Mouse (Mus musculus) liver, embryonic 12.5 days (tissue): ENCODE results near the gene Atf7ip. TPM values are rescaled to one million over a fixed set of nuclear protein-coding genes. Genes with fewer than 3 reads are reported as not detected.

Experiments
- ATAC-seq: fragments of 200-750 bp; cut with Nextera tagmentation; 2 replicates; pipeline ENCODE4 v1.8.0; 2017; ENCODE audit warnings: moderate number of reproducible peaks, mild to moderate bottlenecking, moderate library complexity
- H3K27ac ChIP-seq: fragments of 300-500 bp; sonication (generic); 2 replicates; pipeline ENCODE4 v1.5.1; 2016; ENCODE audit warnings: mild to moderate bottlenecking
- H3K27me3 ChIP-seq: fragments of 300-500 bp; sonication (generic); replicated peaks from 2 replicates; pipeline ENCODE4 v1.6.1; 2016; ENCODE audit warnings: mild to moderate bottlenecking, moderate library complexity
- H3K36me3 ChIP-seq: fragments of 300-500 bp; sonication (generic); 2 replicates; pipeline ENCODE4 v1.6.1; 2016; ENCODE audit warnings: mild to moderate bottlenecking, moderate library complexity
- H3K4me1 ChIP-seq: fragments of 300-500 bp; sonication (generic); 2 replicates; pipeline ENCODE4 v1.6.1; 2016
- H3K4me2 ChIP-seq: fragments of 300-500 bp; sonication (generic); 2 replicates; pipeline ENCODE4 v1.6.1; 2016; ENCODE audit warnings: mild to moderate bottlenecking, moderate library complexity
- H3K4me3 ChIP-seq: fragments of 300-500 bp; sonication (generic); 2 replicates; pipeline ENCODE4 v1.5.1; 2016; ENCODE audit warnings: mild to moderate bottlenecking, moderate library complexity
- H3K9ac ChIP-seq: fragments of 300-500 bp; sonication (generic); 2 replicates; pipeline ENCODE4 v1.6.1; 2016; ENCODE audit warnings: mild to moderate bottlenecking, moderate library complexity
- H3K9me3 ChIP-seq: fragments of 300-500 bp; sonication (generic); replicated peaks from 2 replicates; pipeline ENCODE4 v1.6.1; 2016; ENCODE audit warnings: mild to moderate bottlenecking, moderate library complexity
- WGBS: fragments of 180-500 bp; shearing (Covaris S2); methylation state at CpG from one replicate; pipeline ENCODE4 v1.1.7; 2016; ENCODE audit not compliant: insufficient replicate concordance; 5-methylcytosine and 5-hydroxymethylcytosine counted together
- polyA plus RNA-seq: library from polyadenylated mRNA; unstranded; fragments of >200 nt; fragmentation: Nextera tagmentation; extraction: Ambion mirVana; gene quantifications from 2 replicates; pipeline ENCODE4 v1.2.1, GENCODE M21; 2016

The Atf7ip gene
- polyA plus RNA-seq, 1 experiment from 2014 or later, result 24.8 TPM

DNA sequence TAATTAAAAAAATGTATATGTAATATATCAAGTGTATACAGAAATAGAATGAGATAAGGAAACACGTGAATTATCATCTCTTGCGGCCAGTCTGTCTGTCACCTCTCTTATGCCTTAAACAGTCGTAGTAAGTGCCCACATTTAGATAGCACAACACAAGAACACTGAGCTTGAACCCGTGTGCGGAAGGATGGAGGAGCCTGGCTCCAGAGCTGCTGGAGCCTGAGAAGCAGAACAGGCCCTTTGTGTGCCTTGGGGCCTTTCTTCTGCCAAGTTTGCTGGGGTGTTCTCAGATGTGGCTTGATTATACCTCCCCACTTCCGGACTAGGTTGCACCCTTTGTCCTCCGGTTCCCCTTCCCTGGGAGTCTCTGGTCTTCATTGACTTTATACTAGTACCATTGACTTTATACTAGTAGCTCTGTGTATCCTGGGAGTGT is 25.8 kb downstream of the Atf7ip start:
- Histone ChIP-seq H3K4me3 (peak overlapping the region; percentile 34), H3K4me2 (peak overlapping the region; percentile 69), H3K9me3 (no peaks in the 10 kb centered on the region), H3K4me1 (peaks cover 64% of the 10 kb centered on the region), H3K27ac (peak overlapping the region; percentile 75), H3K9ac (peak overlapping the region; percentile 57), H3K36me3 (peaks cover 16% of the 10 kb centered on the region), H3K27me3 (no peaks in the 10 kb centered on the region)
- 15% methylated on average over 7 of the region's 7 CpGs for WGBS
- ATAC-seq, result peak; percentile 60

DNA sequence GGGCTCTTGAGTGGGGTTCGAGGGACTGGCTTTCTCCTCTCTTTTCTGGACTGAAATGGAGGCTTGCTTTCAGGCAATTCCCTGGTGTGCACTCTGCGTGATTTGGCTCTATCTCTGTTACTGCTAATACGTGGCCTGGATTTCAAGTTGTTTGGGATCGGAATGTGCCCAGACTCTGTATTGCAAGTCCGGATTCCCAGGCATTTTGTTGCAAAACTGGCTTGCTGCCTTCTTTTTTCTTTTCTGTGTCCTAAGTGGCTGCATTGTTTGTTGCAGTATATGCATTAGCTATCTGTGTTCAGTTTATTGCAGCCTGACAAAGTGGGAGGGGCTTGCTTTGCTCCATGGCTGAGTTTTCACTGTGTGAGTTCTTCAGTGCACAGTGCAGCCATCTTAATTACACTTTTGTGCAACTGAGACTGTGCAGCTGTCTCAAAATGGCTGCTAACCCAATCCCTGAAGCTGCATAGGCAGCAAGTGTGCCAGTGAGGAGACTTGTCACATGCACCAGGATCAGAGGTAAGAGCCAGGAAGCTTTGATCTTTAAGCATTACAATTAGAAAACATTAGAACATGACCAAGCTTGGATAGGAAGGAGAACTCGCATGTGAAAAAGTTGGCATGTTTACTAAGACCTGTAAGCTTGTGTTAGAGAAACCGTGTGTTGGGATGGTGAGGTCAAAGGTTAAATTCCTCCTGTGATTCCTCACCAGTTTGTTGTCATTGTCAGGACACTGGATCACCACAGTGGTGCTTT is 26.7 kb downstream of the Atf7ip start:
- Histone ChIP-seq H3K9me3 (no peaks in the 10 kb centered on the region), H3K27me3 (no peaks in the 10 kb centered on the region), H3K4me2 (peak overlapping the region; percentile 69), H3K36me3 (peaks cover 18% of the 10 kb centered on the region), H3K9ac (0 out of 2 replicates have a peak overlapping the region, but pooled peaks have one; percentile 13), H3K27ac (peak overlapping the region; percentile 74), H3K4me1 (peaks cover 70% of the 10 kb centered on the region), H3K4me3 (peak overlapping the region; percentile 32)
- WGBS, result 34% methylated on average over 7 of the region's 7 CpGs
- ATAC-seq, result peak; percentile 81

DNA sequence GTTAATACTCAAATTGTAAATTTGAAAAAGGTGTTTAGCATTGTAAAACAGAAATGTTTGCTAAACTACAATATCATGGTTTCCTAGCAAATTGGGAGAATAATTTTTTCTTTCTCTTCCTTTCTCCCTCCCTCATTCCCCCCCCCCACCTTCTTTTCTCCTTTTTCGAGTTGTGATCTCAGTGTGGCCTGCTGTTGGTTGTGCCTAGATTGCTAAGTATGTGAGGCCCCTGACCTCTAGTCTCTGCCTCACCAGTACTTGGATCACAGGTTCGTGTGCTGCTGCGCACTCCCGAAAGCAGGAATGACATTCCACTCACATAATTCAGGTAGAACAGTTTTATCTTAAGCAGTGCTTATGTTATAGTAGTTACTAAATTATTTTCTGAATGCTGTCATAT is 27.8 kb downstream of the Atf7ip start:
- no peak for ATAC-seq
- Histone ChIP-seq H3K9me3 (no peaks in the 10 kb centered on the region), H3K9ac (no peak overlapping the region), H3K27ac (no peak overlapping the region), H3K4me1 (peaks cover 68% of the 10 kb centered on the region), H3K4me3 (no peak overlapping the region), H3K36me3 (peaks cover 21% of the 10 kb centered on the region), H3K27me3 (no peaks in the 10 kb centered on the region), H3K4me2 (0 out of 2 replicates have a peak overlapping the region, but pooled peaks have one; percentile 15)
- WGBS, result 71% methylated on average over 4 of the region's 4 CpGs

DNA sequence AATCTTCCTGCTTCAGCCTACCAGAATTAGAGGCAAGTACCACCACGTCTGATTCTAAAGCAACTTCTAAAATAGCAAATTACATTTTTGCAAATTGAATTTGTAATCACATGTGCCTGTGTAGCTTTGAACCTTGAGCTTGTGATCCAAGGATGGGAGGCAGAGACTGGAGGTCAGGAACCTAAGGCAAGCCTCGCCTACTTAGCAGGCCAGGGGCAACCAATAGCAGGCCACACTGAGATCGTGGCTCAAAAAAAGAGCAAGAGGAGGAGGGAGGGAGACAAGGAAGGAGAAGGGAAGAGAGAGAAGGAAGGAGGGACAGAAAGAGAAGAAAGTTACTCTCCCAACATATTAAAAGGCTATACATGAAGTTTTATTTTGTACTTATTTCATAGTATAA is 28.5 kb downstream of the Atf7ip start:
- H3K4me2 ChIP-seq, result no peak overlapping the region
- H3K4me1 ChIP-seq, result peaks cover 62% of the 10 kb centered on the region
- H3K4me3 ChIP-seq, result no peak overlapping the region
- no peak overlapping the region for H3K27ac ChIP-seq
- H3K36me3 ChIP-seq, result peaks cover 22% of the 10 kb centered on the region
- ATAC-seq, result no peak
- H3K9me3 ChIP-seq, result no peaks in the 10 kb centered on the region
- WGBS, result 48% methylated on average over 3 of the region's 3 CpGs
- H3K9ac ChIP-seq, result no peak overlapping the region
- no peaks in the 10 kb centered on the region for H3K27me3 ChIP-seq

DNA sequence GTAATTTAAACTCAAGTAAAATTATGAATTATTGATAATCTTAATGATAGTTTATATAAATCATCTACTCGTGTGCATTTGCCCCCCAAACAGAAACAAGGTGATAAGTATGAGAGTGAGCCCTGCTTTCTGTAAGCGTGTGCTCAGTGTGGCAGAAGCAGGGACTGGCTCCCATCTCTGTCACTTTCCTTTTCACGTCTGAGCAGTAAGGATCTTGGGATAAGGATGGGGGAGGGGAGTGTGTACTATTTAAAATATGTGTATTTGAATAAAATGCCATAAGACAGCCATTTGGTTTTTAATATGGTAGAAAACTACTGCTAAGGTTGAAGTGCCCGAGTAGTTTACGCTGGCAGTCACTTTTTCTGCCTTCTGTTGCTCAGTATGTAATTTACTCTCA is 29.2 kb downstream of the Atf7ip start:
- ATAC-seq, result no peak
- Histone ChIP-seq H3K4me3 (no peak overlapping the region), H3K9ac (no peak overlapping the region), H3K4me2 (no peak overlapping the region), H3K4me1 (peaks cover 66% of the 10 kb centered on the region), H3K27ac (no peak overlapping the region), H3K36me3 (peaks cover 30% of the 10 kb centered on the region), H3K27me3 (no peaks in the 10 kb centered on the region), H3K9me3 (no peaks in the 10 kb centered on the region)
- WGBS, result 66% methylated on average over 5 of the region's 5 CpGs

DNA sequence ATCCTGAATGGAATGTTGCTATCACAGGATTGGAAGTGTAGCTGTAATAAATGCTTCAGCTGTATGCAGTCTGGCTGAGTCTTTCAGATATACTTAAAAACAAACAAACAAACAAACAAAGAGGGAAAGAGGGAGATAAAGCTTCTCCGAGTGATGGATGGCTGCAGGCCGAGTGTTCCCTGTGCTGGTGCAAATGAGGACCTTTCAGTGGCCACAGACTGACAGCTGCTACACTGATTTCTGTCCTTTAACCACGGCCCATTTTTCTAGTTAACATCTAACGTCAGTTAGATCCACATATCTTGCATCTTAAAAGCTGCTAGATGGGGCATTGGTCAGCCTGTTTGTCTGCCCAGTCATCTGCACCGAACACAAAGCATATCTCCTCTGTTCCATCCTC is 30.2 kb downstream of the Atf7ip start:
- no peaks in the 10 kb centered on the region for H3K9me3 ChIP-seq
- H3K27me3 ChIP-seq, result no peaks in the 10 kb centered on the region
- no peak for ATAC-seq
- H3K4me3 ChIP-seq, result no peak overlapping the region
- H3K36me3 ChIP-seq, result peaks cover 39% of the 10 kb centered on the region
- no peak overlapping the region for H3K27ac ChIP-seq
- peaks cover 63% of the 10 kb centered on the region for H3K4me1 ChIP-seq
- H3K9ac ChIP-seq, result no peak overlapping the region
- 52% methylated on average over 5 of the region's 5 CpGs for WGBS
- no peak overlapping the region for H3K4me2 ChIP-seq

DNA sequence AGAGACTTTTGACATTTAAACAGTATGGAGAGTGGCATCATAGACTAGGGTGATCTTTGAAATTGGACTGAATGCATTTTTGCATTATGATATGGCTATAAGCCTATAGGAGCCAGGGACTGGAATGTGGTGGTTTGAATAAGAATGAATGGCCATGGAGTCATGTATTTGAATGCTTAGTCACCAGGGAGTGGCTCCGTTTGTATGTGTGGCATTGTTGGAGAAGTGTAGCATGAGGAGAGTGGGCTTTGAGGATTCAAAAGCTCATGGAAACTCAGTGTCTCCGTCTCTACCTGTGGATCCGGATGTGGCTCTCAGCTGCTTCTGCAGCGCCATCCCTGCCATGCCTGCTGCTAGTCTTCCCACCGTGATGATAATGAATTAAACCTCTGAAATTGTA is 35.4 kb downstream of the Atf7ip start:
- Histone ChIP-seq H3K4me1 (peaks cover 56% of the 10 kb centered on the region), H3K27me3 (no peaks in the 10 kb centered on the region), H3K27ac (no peak overlapping the region), H3K9me3 (no peaks in the 10 kb centered on the region), H3K9ac (no peak overlapping the region), H3K4me2 (no peak overlapping the region), H3K36me3 (peaks cover 43% of the 10 kb centered on the region), H3K4me3 (no peak overlapping the region)
- 75% methylated on average over 5 of the region's 5 CpGs for WGBS
- no peak for ATAC-seq

DNA sequence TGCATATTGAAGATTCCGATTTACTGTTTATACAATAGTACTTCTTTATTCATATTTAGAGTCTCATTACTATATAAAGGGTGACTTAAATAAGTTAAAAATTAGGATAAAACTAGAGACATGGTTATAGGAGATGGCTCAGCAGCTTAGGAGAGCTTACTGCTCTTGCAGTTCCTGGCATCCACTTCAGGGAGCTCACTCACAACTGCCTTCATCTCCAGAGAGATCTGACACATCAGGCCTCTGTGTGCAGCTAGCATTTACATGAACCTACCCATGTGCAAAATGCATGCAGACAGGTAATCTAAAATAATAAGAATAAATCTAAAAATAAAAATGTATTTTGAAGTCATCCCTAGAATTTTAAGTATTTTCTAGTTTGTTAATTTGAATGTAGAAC is 36.1 kb downstream of the Atf7ip start:
- Histone ChIP-seq H3K27me3 (no peaks in the 10 kb centered on the region), H3K27ac (no peak overlapping the region)
- no peak for ATAC-seq

DNA sequence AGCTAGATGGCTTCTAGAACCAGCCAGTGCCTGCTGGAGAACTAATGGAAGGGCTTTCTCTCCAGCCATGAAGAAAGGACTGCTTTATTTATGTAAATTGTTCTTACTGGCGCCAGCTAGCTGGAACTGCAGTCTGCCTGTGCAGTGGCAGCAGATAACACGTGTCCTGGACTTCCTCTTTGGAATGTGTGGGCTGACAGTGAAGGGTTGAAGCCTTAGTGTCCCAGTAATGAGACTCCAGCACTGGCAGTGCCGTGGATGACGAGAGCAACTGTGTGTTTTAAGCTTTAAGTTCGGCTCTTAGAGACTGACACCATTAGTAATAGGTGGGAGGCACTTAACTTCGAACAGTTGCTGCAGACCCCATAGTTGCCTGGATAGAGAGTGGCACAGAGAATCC is 37.2 kb downstream of the Atf7ip start:
- peaks cover 53% of the 10 kb centered on the region for H3K4me1 ChIP-seq
- peak; percentile 72 for ATAC-seq
- H3K4me3 ChIP-seq, result no peak overlapping the region
- WGBS, result 9% methylated on average over 6 of the region's 6 CpGs
- H3K27ac ChIP-seq, result peak overlapping the region; percentile 69
- H3K9me3 ChIP-seq, result no peaks in the 10 kb centered on the region
- H3K36me3 ChIP-seq, result peaks cover 29% of the 10 kb centered on the region
- H3K27me3 ChIP-seq, result no peaks in the 10 kb centered on the region
- H3K9ac ChIP-seq, result 0 out of 2 replicates have a peak overlapping the region, but pooled peaks have one; percentile 35
- H3K4me2 ChIP-seq, result peak overlapping the region; percentile 47

More for the DNA sequence above, 36.1 kb downstream of the Atf7ip start:
- Histone ChIP-seq H3K9me3 (no peaks in the 10 kb centered on the region), H3K4me3 (no peak overlapping the region), H3K36me3 (peaks cover 39% of the 10 kb centered on the region), H3K4me1 (peaks cover 59% of the 10 kb centered on the region), H3K9ac (no peak overlapping the region), H3K4me2 (no peak overlapping the region)
- WGBS, result 83% methylated on average over 1 of the region's 1 CpGs

DNA sequence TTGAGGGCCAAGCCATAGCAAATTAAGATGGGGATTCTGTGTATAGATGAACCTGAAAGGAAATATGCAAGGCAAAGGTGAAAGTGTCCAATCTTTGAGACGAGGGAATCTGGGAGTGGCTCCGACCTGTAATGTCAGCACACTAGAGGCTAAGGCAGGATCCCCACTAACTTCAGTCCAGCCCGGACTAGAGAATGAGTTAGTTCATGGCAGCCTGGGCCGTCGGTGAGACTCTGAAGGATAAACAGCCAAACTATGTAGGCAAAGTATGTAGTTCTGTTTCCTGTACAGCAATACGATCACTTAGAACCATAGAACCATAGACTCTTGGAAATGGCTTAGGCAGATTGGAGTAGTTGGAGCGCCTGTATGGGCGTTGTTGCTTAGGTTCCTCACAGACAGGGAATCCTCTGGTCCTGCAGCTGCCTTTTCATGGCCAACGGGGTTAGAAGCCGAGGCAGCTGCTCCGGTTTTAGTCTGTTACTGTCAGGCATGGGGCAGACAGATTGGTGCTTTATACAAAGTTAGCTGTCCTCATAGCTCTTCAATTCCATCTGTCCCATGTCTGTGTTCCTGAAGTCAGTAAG is 39.4 kb downstream of the Atf7ip start:
- Histone ChIP-seq H3K27me3 (no peaks in the 10 kb centered on the region), H3K27ac (peak overlapping the region; percentile 36; the same call in 1 of the 2 replicates), H3K4me1 (peaks cover 55% of the 10 kb centered on the region), H3K4me3 (no peak overlapping the region), H3K9me3 (no peaks in the 10 kb centered on the region), H3K4me2 (no peak overlapping the region), H3K36me3 (peaks cover 14% of the 10 kb centered on the region), H3K9ac (no peak overlapping the region)
- 92% methylated on average over 11 of the region's 11 CpGs for WGBS
- no peak for ATAC-seq

DNA sequence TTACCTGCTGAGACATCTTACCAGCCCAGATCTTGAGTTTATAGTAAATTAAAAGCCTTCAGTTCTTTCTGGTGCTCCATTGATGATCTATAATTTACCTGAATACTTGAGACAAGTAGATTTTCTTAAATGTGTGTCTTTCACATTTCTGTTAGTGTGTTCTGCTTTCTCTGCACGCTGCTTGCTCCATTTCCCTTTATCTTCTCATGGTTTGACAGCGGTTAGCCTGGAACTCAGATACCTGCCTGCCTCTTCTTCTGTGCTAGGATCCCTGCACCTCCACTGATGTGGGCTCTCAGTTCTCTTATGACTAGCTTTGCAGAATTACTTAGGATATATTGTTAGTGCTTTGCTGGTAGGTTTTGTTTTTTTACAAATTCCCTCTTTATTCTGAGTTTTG is 40.3 kb downstream of the Atf7ip start:
- Histone ChIP-seq H3K36me3 (peaks cover 5% of the 10 kb centered on the region; the same call in 1 of the 2 replicates), H3K27me3 (no peaks in the 10 kb centered on the region), H3K4me2 (no peak overlapping the region), H3K4me1 (peaks cover 55% of the 10 kb centered on the region), H3K9ac (no peak overlapping the region), H3K4me3 (no peak overlapping the region), H3K27ac (no peak overlapping the region), H3K9me3 (no peaks in the 10 kb centered on the region)
- WGBS, result 64% methylated on average over 2 of the region's 2 CpGs
- ATAC-seq, result no peak

DNA sequence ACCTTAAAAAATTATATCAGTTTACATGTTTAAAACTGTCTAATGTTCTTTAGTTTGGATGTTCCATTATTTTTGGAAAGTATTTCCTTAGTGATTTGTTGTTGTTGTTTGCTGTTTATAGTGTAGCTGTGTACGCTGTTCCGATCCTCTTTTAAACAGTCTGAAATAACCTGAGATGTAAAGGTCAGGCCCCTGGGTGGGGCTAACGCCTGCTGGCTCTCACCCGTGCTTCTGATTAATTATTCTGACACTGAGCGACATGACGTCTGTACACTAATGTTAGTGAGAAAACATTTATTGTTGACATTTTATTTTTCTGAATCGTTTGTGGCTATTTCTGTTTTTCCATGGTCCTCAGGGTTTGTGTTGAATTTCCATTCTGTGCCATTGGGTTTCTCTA is 41.0 kb downstream of the Atf7ip start:
- Histone ChIP-seq H3K9me3 (no peaks in the 10 kb centered on the region), H3K9ac (no peak overlapping the region), H3K27me3 (no peaks in the 10 kb centered on the region), H3K4me2 (no peak overlapping the region), H3K4me1 (peaks cover 52% of the 10 kb centered on the region), H3K36me3 (no peaks in the 10 kb centered on the region), H3K27ac (no peak overlapping the region), H3K4me3 (no peak overlapping the region)
- WGBS, result 68% methylated on average over 7 of the region's 7 CpGs
- ATAC-seq, result no peak
